Mouse (Mus musculus) CD4-positive naive resting alpha-beta T cell, adult 57 days (primary cell): ENCODE data around the gene Tbcd. TPM values are rescaled to one million over a fixed set of nuclear protein-coding genes. Genes with fewer than 3 reads are reported as not detected.

Source experiments
- total RNA-seq: library from RNA; stranded (reverse); gene quantifications from one replicate; pipeline ENCODE4 v1.2.4, GENCODE M21; 2023

The Tbcd gene
- total RNA-seq: 38.8 TPM

DNA sequence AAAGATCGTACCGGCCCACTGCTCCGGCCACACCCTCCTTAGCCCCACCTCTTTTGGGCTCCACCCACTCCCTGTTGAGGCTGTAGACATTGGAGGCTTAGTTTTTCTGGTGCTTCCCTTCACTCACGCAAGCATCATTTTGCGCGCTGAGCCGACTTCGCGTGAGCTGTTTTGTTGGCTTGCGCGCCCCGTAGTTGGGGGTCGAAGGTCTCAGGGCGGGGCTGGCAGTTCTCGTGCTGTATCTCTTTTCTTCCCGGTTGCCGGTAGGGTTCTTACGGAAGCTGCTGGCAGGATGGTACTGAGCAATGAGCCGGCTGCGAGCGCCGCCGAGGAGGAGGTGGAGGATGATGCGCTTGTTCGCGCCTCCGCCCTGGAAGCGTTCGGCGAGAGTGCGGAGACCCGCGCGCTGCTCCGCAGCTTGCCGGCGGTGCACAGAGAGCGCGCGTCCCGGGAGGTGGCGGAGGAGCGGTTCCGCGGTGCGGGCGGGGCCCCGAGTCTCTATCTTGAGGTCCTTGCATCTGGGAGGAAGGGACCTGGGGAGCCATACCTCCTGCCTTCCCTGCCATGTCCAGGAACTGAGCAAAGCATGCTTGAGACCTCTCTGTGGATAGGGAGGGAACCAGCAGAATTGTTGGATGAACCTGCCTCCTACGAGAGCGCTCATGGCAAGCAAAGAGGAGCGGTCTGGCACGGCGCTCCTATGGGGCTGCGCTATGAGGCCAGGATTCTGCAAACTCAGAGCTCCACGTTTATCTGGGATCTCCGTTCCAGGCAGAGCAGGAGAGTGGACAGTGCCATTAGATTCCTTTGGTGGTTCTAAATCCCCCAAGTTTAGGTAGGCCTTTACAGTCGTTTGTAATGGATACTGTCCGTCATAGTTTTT, at the start of gene Tbcd:
Gene Tbcd (plus strand): TSS at position 197 of the 883 bp plus-strand sequence.

GRCm38 (mm10) chr11:121420830-121421552, 30.8 kb upstream of the Tbcd start, which contains the start of gene Fn3krp:
Fn3krp (plus strand) TSS chr11:121421401.

GRCm38 (mm10) chr11:121434156-121435155, 17.3 kb upstream of the Tbcd start, which contains the start of gene Fn3k:
Fn3k (plus strand) TSS chr11:121434913.

DNA sequence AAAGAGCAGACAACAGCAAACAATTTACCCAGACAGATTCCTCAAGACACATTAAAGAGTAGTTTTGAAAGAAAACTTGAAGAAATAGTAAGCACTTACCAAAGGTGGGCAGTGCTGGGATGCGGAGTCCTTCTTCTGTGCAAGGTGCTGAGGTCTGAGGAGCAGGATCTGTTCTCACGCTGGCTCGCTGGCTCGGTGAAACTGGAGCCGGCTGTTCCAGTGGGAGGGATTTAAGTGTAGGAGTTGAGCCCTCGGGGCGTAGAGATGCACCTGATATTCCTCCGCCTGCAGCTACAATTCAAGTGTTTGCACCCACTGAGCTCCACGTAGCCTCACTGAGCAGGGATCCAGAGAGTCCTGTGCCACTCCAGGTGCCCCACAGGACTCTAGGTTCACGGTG, 67.4 kb downstream of the Tbcd start, which contains the start of gene Zfp750:
Gene Zfp750 (minus strand): TSS at position 203 of the 400 bp plus-strand sequence.

Other genes starting within 250 kb of the Tbcd start
- 11.3 TPM for gene Hexdc, start 247.5 kb upstream of the Tbcd start, total RNA-seq
- gene Ogfod3, start 247.2 kb upstream of the Tbcd start, total RNA-seq: 3.7 TPM
- 56.5 TPM for gene Cybc1, start 222.6 kb upstream of the Tbcd start, total RNA-seq
- 30.7 TPM for gene Narf, start 214.7 kb upstream of the Tbcd start, total RNA-seq
- gene Foxk2, start 192.0 kb upstream of the Tbcd start, total RNA-seq: 39.0 TPM
- gene Wdr45b, start 97.5 kb upstream of the Tbcd start, total RNA-seq: 56.3 TPM
- not detected for gene Rab40b, start 63.7 kb upstream of the Tbcd start, total RNA-seq
- 5.7 TPM for gene Fn3krp, start 30.5 kb upstream of the Tbcd start, total RNA-seq
- gene Fn3k, start 17.0 kb upstream of the Tbcd start, total RNA-seq: 0.30 TPM
- not detected for gene Zfp750, start 67.4 kb downstream of the Tbcd start, total RNA-seq
- gene B3gntl1, start 221.2 kb downstream of the Tbcd start, total RNA-seq: 13.9 TPM
- 3.3 TPM for gene Metrnl, start 249.6 kb downstream of the Tbcd start, total RNA-seq